Mouse (Mus musculus) liver, adult 2 months (tissue): ENCODE measurements around the gene Galnt3.

Experiments
- CTCF ChIP-seq: fragments of 200-500 bp; IDR thresholded peaks from 2 replicates; pipeline ENCODE4 v1.5.1; 2011; ENCODE audit warnings: low read depth, low read length, control low read depth
- POLR2A ChIP-seq: fragments of 200-500 bp; IDR thresholded peaks from 2 replicates; pipeline ENCODE4 v1.6.1; 2011; ENCODE audit warnings: low read length, control low read depth; ENCODE audit not compliant: insufficient read depth; ENCODE audit errors: extremely low read depth

GRCm38 (mm10) chr2:66171643-66172042 is 46.8 kb upstream of the Galnt3 start:
- no peak for TF ChIP-seq CTCF
- no peak for TF ChIP-seq POLR2A
